Mouse (Mus musculus): ENCODE results near the gene Mthfd2l.

DNA sequence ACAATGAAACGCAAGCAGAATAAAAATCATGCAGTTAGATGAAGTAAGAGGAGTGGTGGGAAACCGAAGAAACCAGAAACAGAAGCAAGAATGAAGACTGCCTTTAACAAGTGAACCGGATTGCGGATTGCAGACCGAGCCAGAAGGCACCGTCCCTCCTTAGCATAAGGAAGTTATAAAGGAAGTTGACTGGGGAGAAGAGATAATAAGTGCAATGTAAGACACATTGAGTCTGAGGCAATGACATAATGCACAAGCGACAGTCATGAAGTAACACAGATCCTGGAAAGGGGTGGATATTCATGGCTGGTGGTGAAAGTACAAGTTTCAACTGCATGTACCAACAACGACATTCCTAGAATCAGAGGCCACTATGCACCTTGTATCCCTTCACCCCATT is 92.2 kb downstream of the Mthfd2l start:
- no peak for TF ChIP-seq GATA1 (IDR thresholded peaks at IDR 0.05; ENCODE audit: borderline replicate concordance, low read length)
- TF ChIP-seq FLI1 (IDR thresholded peaks at IDR 0.05; ENCODE audit: low read length) = no peak

Data from megakaryocyte, embryonic 14.5 days (primary cell).